Comparison of ENCODE assay signal across 23 mouse cellular contexts in the genomic region with DNA sequence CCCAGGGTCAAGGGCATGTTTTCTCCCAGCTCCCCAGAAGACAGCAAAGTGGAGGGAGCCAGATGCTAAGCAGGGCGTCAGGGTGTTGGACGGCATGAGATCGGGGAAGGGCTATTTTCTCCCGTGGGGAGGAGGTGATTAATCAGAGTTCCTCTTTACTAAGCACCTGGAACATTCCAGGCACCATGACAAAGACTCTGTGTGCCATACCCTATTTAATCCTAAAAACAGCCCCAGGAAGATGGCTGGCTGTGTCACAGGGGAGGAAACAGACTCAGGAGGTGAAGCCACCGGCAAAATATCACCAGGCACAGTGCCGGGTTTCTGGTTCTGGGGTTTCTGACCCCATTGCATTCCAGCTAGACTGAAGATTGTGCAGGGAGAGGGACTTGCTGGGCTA. TPM values are rescaled to one million over a fixed set of nuclear protein-coding genes. Genes with fewer than 3 reads are reported as not detected.
A peak's percentile ranks its signal among the peaks of the same experiment; 100 is the strongest.
DNase-seq lines count a peak whose midpoint lies in the region; ATAC-seq lines count a peak whose summit lies in the region.
"Had no signal": no experiment of that assay in that cellular context is flagged by ENCODE, and none has a peak within 500 bp of the region (broad histone marks: within the 10 kb centered on the region; RNA-seq: fewer than 3 reads in every experiment).

No protein-coding gene starts in this region.

- no peak overlapping the region for H3K4me3 ChIP-seq in forebrain, embryonic 13.5 days
- H3K4me3 ChIP-seq in forebrain, embryonic 14.5 days (ENCODE audit: low read depth, low read length): no peak overlapping the region
- H3K4me3 ChIP-seq in liver, embryonic 12.5 days: no peak overlapping the region
- H3K4me3 ChIP-seq: erythroblast, embryonic 14.5 days; forebrain, embryonic 12.5 days; heart, embryonic 15.5 days; hindbrain, embryonic 12.5 days; megakaryocyte, embryonic 14.5 days had no signal

- 87% methylated on average over 6 of the region's 6 CpGs for WGBS in forebrain, embryonic 13.5 days
- 86% methylated on average over 6 of the region's 6 CpGs for WGBS in forebrain, embryonic 14.5 days
- WGBS in liver, embryonic 12.5 days (ENCODE audit: insufficient replicate concordance): 75% methylated on average over 6 of the region's 6 CpGs

- no peak overlapping the region for H3K27ac ChIP-seq in forebrain, embryonic 13.5 days
- H3K27ac ChIP-seq in forebrain, embryonic 14.5 days (ENCODE audit: low read depth, low read length): no peak overlapping the region
- peak overlapping the region; percentile 62 for H3K27ac ChIP-seq in liver, embryonic 12.5 days
- H3K27ac ChIP-seq: forebrain, embryonic 12.5 days; heart, embryonic 15.5 days; hindbrain, embryonic 12.5 days had no signal

- no peaks in the 10 kb centered on the region for H3K9me3 ChIP-seq in forebrain, embryonic 13.5 days (replicated peaks)
- no peaks in the 10 kb centered on the region for H3K9me3 ChIP-seq in forebrain, embryonic 14.5 days (replicated peaks; ENCODE audit: control insufficient read depth, low read length)
- no peaks in the 10 kb centered on the region for H3K9me3 ChIP-seq in liver, embryonic 12.5 days (replicated peaks)
- H3K9me3 ChIP-seq: forebrain, embryonic 12.5 days; G1E; heart, embryonic 15.5 days; hindbrain, embryonic 12.5 days; megakaryocyte, embryonic 14.5 days had no signal

- DNase-seq in forebrain, embryonic 14.5 days (ENCODE audit: low spot score): no peak
- DNase-seq in liver: no peak
- peak; percentile 74 for DNase-seq in fat pad, adult 2 months (ENCODE audit: extremely low read depth, low read depth, low spot score)
- no peak for DNase-seq in adrenal gland, postnatal 10 days
- DNase-seq: adrenal gland, adult 2 months; cerebellum, adult 9-10 months; cerebellum, postnatal 36 days; kidney, adult 11 months; kidney, postnatal 25 days; lung, adult 18-20 months; lung, postnatal 4 days; midbrain, embryonic 14.5 days; thymus, postnatal 14 days had no signal

- H3K9ac ChIP-seq in forebrain, embryonic 13.5 days: peak overlapping the region; percentile 40; the same call in 1 of the 2 replicates
- no peak overlapping the region for H3K9ac ChIP-seq in forebrain, embryonic 14.5 days (ENCODE audit: low read length)
- no peak overlapping the region for H3K9ac ChIP-seq in liver, embryonic 12.5 days
- H3K9ac ChIP-seq: forebrain, embryonic 12.5 days; heart, embryonic 15.5 days; hindbrain, embryonic 12.5 days had no signal

- H3K27me3 ChIP-seq in forebrain, embryonic 13.5 days: no peaks in the 10 kb centered on the region
- H3K27me3 ChIP-seq in forebrain, embryonic 14.5 days (replicated peaks; ENCODE audit: control insufficient read depth, insufficient read depth, low read length): no peaks in the 10 kb centered on the region
- H3K27me3 ChIP-seq in liver, embryonic 12.5 days (replicated peaks): no peaks in the 10 kb centered on the region
- H3K27me3 ChIP-seq: forebrain, embryonic 12.5 days; heart, embryonic 15.5 days; hindbrain, embryonic 12.5 days; megakaryocyte, embryonic 14.5 days had no signal

- ATAC-seq in forebrain, embryonic 13.5 days: no peak
- no peak for ATAC-seq in forebrain, embryonic 14.5 days
- no peak for ATAC-seq in liver, embryonic 12.5 days
- ATAC-seq in cerebellum, adult (ENCODE audit: insufficient number of reproducible peaks, low FRiP score, low TSS enrichment): no peak
- ATAC-seq: lung, postnatal 0 days had no signal

- peaks cover 39% of the 10 kb centered on the region for H3K4me1 ChIP-seq in forebrain, embryonic 13.5 days
- peaks cover 27% of the 10 kb centered on the region for H3K4me1 ChIP-seq in forebrain, embryonic 14.5 days (ENCODE audit: control insufficient read depth, insufficient read depth, low read length)
- H3K4me1 ChIP-seq in liver, embryonic 12.5 days: peaks cover 65% of the 10 kb centered on the region

- H3K4me2 ChIP-seq in forebrain, embryonic 13.5 days: no peak overlapping the region
- no peak overlapping the region for H3K4me2 ChIP-seq in forebrain, embryonic 14.5 days (ENCODE audit: low read length)
- H3K4me2 ChIP-seq in liver, embryonic 12.5 days: 0 out of 2 replicates have a peak overlapping the region, but pooled peaks have one; percentile 43
- H3K4me2 ChIP-seq: forebrain, embryonic 12.5 days; heart, embryonic 15.5 days; hindbrain, embryonic 12.5 days had no signal

- H3K36me3 ChIP-seq in forebrain, embryonic 13.5 days (ENCODE audit: poor library complexity, severe bottlenecking): peaks cover 32% of the 10 kb centered on the region
- peaks cover 17% of the 10 kb centered on the region for H3K36me3 ChIP-seq in forebrain, embryonic 14.5 days (ENCODE audit: control insufficient read depth, insufficient read depth, low read length)
- H3K36me3 ChIP-seq in liver, embryonic 12.5 days: peaks cover 44% of the 10 kb centered on the region

RNA-seq across cellular contexts. Expression of gene Itpkc, which starts 6.5 kb away (rescaled TPM):
- 4.6 and 5.4 TPM in 2 replicates for polyA plus RNA-seq in forebrain, embryonic 13.5 days (2015; fragmentation: Nextera tagmentation; extraction: Ambion mirVana)
- 4.4 and 6.5 TPM in 2 replicates for polyA plus RNA-seq in forebrain, embryonic 14.5 days (2014; fragmentation: Nextera tagmentation; extraction: Ambion mirVana)
- 3.5 and 4.1 TPM in 2 replicates for polyA plus RNA-seq in liver, embryonic 12.5 days (2016; fragmentation: Nextera tagmentation; extraction: Ambion mirVana)
- total RNA-seq in adrenal gland, postnatal 10 days (2021): 10 to 100 TPM in 1 of 2 experiments, 1 to 10 TPM in 1; 9.6 to 10.5 TPM

RNA-seq across cellular contexts. Expression of gene Coq8b, which starts 10.9 kb away (rescaled TPM):
- 22.3 and 25.5 TPM in 2 replicates for polyA plus RNA-seq in forebrain, embryonic 13.5 days (2015; fragmentation: Nextera tagmentation; extraction: Ambion mirVana)
- polyA plus RNA-seq in forebrain, embryonic 14.5 days (2014; fragmentation: Nextera tagmentation; extraction: Ambion mirVana): 21.1 and 22.9 TPM in 2 replicates
- 14.2 and 15.7 TPM in 2 replicates for polyA plus RNA-seq in liver, embryonic 12.5 days (2016; fragmentation: Nextera tagmentation; extraction: Ambion mirVana)
- 10 to 100 TPM; 33.1 to 36.8 TPM for total RNA-seq in adrenal gland, postnatal 10 days (2021)

RNA-seq across cellular contexts. Expression of gene Snrpa, which starts 25.9 kb away (rescaled TPM):
- polyA plus RNA-seq in forebrain, embryonic 13.5 days (2015; fragmentation: Nextera tagmentation; extraction: Ambion mirVana): 269 and 280 TPM in 2 replicates
- 264 and 273 TPM in 2 replicates for polyA plus RNA-seq in forebrain, embryonic 14.5 days (2014; fragmentation: Nextera tagmentation; extraction: Ambion mirVana)
- polyA plus RNA-seq in liver, embryonic 12.5 days (2016; fragmentation: Nextera tagmentation; extraction: Ambion mirVana): 150 and 163 TPM in 2 replicates
- 10 to 100 TPM; 59.6 to 66.9 TPM for total RNA-seq in adrenal gland, postnatal 10 days (2021)

RNA-seq across cellular contexts. Expression of gene BC024978, which starts 26.4 kb away (rescaled TPM):
- polyA plus RNA-seq in forebrain, embryonic 13.5 days (2015; fragmentation: Nextera tagmentation; extraction: Ambion mirVana): 4.2 and 4.4 TPM in 2 replicates
- 2.8 and 3.2 TPM in 2 replicates for polyA plus RNA-seq in forebrain, embryonic 14.5 days (2014; fragmentation: Nextera tagmentation; extraction: Ambion mirVana)
- polyA plus RNA-seq in liver, embryonic 12.5 days (2016; fragmentation: Nextera tagmentation; extraction: Ambion mirVana): 1.5 TPM in 2 replicates
- total RNA-seq in adrenal gland, postnatal 10 days (2021): 10 to 100 TPM; 16.1 to 18.1 TPM

RNA-seq across cellular contexts. Expression of gene Numbl, which starts 36.3 kb away (rescaled TPM):
- 31.1 and 32.3 TPM in 2 replicates for polyA plus RNA-seq in forebrain, embryonic 13.5 days (2015; fragmentation: Nextera tagmentation; extraction: Ambion mirVana)
- 22.9 and 28.6 TPM in 2 replicates for polyA plus RNA-seq in forebrain, embryonic 14.5 days (2014; fragmentation: Nextera tagmentation; extraction: Ambion mirVana)
- 3.9 and 4.0 TPM in 2 replicates for polyA plus RNA-seq in liver, embryonic 12.5 days (2016; fragmentation: Nextera tagmentation; extraction: Ambion mirVana)
- total RNA-seq in adrenal gland, postnatal 10 days (2021): 10 to 100 TPM; 11.3 to 13.6 TPM
